Mouse (Mus musculus) myocyte (in vitro differentiated cells): ENCODE data around the gene Yars. TPM values are rescaled to one million over a fixed set of nuclear protein-coding genes. Genes with fewer than 3 reads are reported as not detected.

Experiments
- H3K27me3 ChIP-seq: one replicate; pipeline ENCODE4 v1.6.1; 2011; ENCODE audit not compliant: control insufficient read depth, insufficient read depth, insufficient read length
- H3K36me3 ChIP-seq: one replicate; pipeline ENCODE4 v1.6.1; 2011; ENCODE audit not compliant: control insufficient read depth, insufficient read depth
- H3K4me2 ChIP-seq: one replicate; pipeline ENCODE4 v1.6.1; 2011; ENCODE audit warnings: low read depth, control low read depth
- H3K4me3 ChIP-seq: one replicate; pipeline ENCODE4 v1.5.1; 2011; ENCODE audit warnings: mild to moderate bottlenecking, control low read depth, moderate library complexity
- H3K79me2 ChIP-seq: one replicate; pipeline ENCODE4 v1.6.1; 2011; ENCODE audit not compliant: control insufficient read depth, insufficient read depth
- H3ac ChIP-seq: one replicate; pipeline ENCODE4 v1.6.1; 2011; ENCODE audit not compliant: control insufficient read depth, insufficient read length
- CEBPB ChIP-seq: IDR thresholded peaks from 2 replicates; pipeline ENCODE4 v1.6.1; 2011; ENCODE audit warnings: mild to moderate bottlenecking, moderate library complexity; ENCODE audit not compliant: poor library complexity, insufficient read depth, severe bottlenecking
- E2F4 ChIP-seq: IDR thresholded peaks from one replicate; pipeline ENCODE4 v1.6.1; 2011; ENCODE audit warnings: mild to moderate bottlenecking, control low read depth, moderate library complexity; ENCODE audit not compliant: insufficient read depth
- MAX ChIP-seq: IDR thresholded peaks from one replicate; pipeline ENCODE4 v1.6.1; 2011; ENCODE audit warnings: low read depth, mild to moderate bottlenecking, control low read depth
- MYOD1 ChIP-seq, 3 experiments: IDR thresholded peaks; one replicate each; pipeline ENCODE4 v1.6.1; 2011; ENCODE audit warnings: control low read depth in 2 of 3, low read depth in 2 of 3, mild to moderate bottlenecking in 2 of 3, moderate library complexity in 1 of 3; ENCODE audit not compliant: insufficient read length in 2 of 3, control insufficient read depth in 1 of 3
- MYOG ChIP-seq, 3 experiments: IDR thresholded peaks; one replicate each; pipeline ENCODE4 v1.6.1; 2011; ENCODE audit warnings: control low read depth in 2 of 3, low read depth in 2 of 3, mild to moderate bottlenecking in 2 of 3; ENCODE audit not compliant: insufficient read length in 2 of 3, control insufficient read depth in 1 of 3, insufficient read depth in 1 of 3
- POLR2A ChIP-seq: IDR thresholded peaks from one replicate; pipeline ENCODE4 v1.6.1; 2011; ENCODE audit warnings: low read depth, mild to moderate bottlenecking, control low read depth, moderate library complexity; ENCODE audit not compliant: insufficient read length
- POLR2AphosphoS2 ChIP-seq: IDR thresholded peaks from one replicate; pipeline ENCODE4 v1.6.1; 2011; ENCODE audit warnings: low read depth, control low read depth; ENCODE audit not compliant: insufficient read length
- REST ChIP-seq: IDR thresholded peaks from one replicate; pipeline ENCODE4 v1.6.1; 2011; ENCODE audit warnings: mild to moderate bottlenecking, control low read depth, moderate library complexity; ENCODE audit not compliant: insufficient read depth, insufficient read length
- SRF ChIP-seq: IDR thresholded peaks from one replicate; pipeline ENCODE4 v1.6.1; 2011; ENCODE audit warnings: low read depth; ENCODE audit not compliant: control insufficient read depth, insufficient read length
- TCF12 ChIP-seq: IDR thresholded peaks from one replicate; pipeline ENCODE4 v1.6.1; 2011; ENCODE audit warnings: mild to moderate bottlenecking, control low read depth; ENCODE audit not compliant: poor library complexity, insufficient read depth, severe bottlenecking
- TCF3 ChIP-seq: IDR thresholded peaks from one replicate; pipeline ENCODE4 v1.6.1; 2011; ENCODE audit warnings: low read depth, control low read depth; ENCODE audit not compliant: insufficient read length
- USF1 ChIP-seq: IDR thresholded peaks from one replicate; pipeline ENCODE4 v1.6.1; 2011; ENCODE audit warnings: low read depth, mild to moderate bottlenecking, control low read depth, moderate library complexity
- polyA plus RNA-seq: library from polyadenylated mRNA; unstranded; fragments of >200 nt; fragmentation: generic; extraction: Trizol; gene quantifications from one replicate; pipeline ENCODE4 v1.2.1, GENCODE M21; 2012; ENCODE audit warnings: missing spikeins

The Yars gene
- polyA plus RNA-seq, 1 experiment: 183 TPM

DNA sequence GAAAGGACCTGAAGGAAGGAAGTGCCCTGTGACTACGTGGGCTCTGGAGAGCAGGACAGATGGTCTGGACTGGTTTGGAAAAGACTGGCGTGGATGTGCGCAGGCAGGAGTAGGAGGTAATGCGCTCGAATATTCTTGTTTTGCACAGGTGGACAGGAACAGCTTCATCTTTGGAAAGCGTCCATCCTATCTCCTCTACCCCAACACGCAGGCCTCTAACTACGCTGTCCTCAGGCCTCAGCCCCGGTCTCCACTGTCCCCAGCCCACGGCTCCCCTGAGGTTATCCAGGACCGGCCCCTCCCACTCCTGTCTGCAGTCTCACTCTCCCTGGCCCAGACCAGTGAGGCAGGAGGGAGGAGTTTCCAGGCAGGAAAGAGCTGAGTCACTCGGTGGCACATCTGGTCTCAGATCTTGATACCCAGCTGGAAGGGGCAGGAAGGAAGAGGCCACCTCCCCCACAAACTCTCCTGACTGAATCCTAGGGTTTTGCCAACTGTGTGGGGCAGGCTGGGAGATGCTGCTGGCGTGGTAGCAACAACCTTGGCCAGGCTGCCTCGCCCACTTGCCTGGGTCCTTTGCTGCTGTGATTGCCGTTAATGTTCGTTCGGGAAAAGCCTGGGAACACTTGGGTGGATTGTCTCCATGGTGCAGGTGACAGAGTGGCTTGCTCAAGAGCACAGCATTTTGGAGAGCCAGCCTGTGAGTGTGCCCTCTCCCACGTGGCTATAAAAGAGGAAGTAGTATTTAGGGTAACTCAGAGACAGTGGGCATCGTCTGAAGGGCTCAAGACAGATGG is 73.9 kb downstream of the Yars start:
- Histone ChIP-seq H3ac (no peak overlapping the region), H3K27me3 (no peaks in the 10 kb centered on the region), H3K79me2 (no peaks in the 10 kb centered on the region), H3K4me3 (no peak overlapping the region), H3K36me3 (no peaks in the 10 kb centered on the region), H3K4me2 (peak overlapping the region; percentile 65)
- TF ChIP-seq CEBPB: no peak
- peak in 2 of 3 experiments; percentile 30 to 41 for TF ChIP-seq MYOD1 (IDR thresholded peaks at IDR 0.05; ENCODE audit: control insufficient read depth in 1 of 3, insufficient read length in 2 of 3, low read depth in 2 of 3)
- TF ChIP-seq USF1: no peak
- TF ChIP-seq TCF3: no peak
- TF ChIP-seq MAX: no peak
- TF ChIP-seq POLR2A: peak; percentile 60
- no peak for TF ChIP-seq POLR2AphosphoS2
- TF ChIP-seq REST: no peak
- TF ChIP-seq TCF12: no peak
- no peak for TF ChIP-seq SRF
- no peak for TF ChIP-seq MYOG (IDR thresholded peaks at IDR 0.05; ENCODE audit: control insufficient read depth in 1 of 3, insufficient read depth in 1 of 3, insufficient read length in 2 of 3, low read depth in 2 of 3)
- no peak for TF ChIP-seq E2F4

DNA sequence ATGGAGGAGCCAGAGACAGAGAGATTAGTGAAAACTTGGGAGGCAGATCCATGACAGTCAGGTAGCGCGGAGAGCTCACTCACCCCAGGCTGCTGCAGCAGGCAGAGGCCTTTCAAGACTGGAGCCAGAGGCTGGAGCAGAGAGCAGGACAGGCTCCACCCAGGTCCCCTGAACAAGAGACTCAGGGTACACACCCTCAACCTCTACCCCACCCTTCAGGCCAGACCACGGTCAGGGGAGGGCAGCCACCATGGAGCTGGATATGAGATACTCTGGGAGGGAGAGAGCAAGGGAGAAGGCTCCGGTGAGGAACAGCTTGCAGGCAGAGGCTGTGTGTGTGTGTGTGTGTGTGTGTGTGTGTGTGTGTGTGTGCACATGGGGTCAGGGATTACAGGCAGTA is 76.6 kb downstream of the Yars start:
- Histone ChIP-seq H3K79me2 (no peaks in the 10 kb centered on the region), H3K4me2 (peak overlapping the region; percentile 1), H3K27me3 (no peaks in the 10 kb centered on the region), H3K36me3 (no peaks in the 10 kb centered on the region), H3K4me3 (no peak overlapping the region), H3ac (no peak overlapping the region)
- TF ChIP-seq POLR2AphosphoS2: no peak
- TF ChIP-seq TCF3: no peak
- TF ChIP-seq MAX: no peak
- TF ChIP-seq MYOG (IDR thresholded peaks at IDR 0.05; ENCODE audit: control insufficient read depth in 1 of 3, insufficient read depth in 1 of 3, insufficient read length in 2 of 3, low read depth in 2 of 3): no peak
- no peak for TF ChIP-seq TCF12

DNA sequence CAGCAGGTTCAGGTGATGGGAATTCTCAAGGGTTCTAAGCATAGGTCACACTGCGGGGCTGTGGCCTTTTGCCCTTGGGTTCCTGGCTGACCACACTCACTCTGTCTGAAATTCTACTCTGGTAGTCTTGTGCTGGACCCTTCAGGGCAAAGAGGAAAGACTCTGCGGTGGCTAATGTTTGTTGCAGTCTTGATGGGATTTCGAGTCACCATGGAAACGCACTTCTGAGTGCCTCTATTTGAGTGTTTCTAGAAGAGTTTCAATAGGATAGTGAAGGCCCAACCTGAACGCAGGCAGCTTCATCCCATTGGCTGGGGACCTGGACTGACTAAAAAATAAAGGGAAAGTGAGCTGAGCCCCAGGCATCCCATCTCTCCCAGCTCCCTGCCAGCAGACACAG is 77.3 kb downstream of the Yars start:
- Histone ChIP-seq H3K36me3 (no peaks in the 10 kb centered on the region), H3ac (no peak overlapping the region), H3K4me3 (no peak overlapping the region), H3K4me2 (no peak overlapping the region), H3K79me2 (no peaks in the 10 kb centered on the region), H3K27me3 (no peaks in the 10 kb centered on the region)
- TF ChIP-seq MYOD1 (IDR thresholded peaks at IDR 0.05; ENCODE audit: control insufficient read depth in 1 of 3, insufficient read length in 2 of 3, low read depth in 2 of 3) (no peak), MYOG (IDR thresholded peaks at IDR 0.05; ENCODE audit: control insufficient read depth in 1 of 3, insufficient read depth in 1 of 3, insufficient read length in 2 of 3, low read depth in 2 of 3) (no peak), POLR2AphosphoS2 (no peak), REST (no peak), E2F4 (no peak), POLR2A (no peak), CEBPB (no peak), TCF12 (no peak), USF1 (no peak), MAX (no peak), SRF (no peak), TCF3 (no peak)

DNA sequence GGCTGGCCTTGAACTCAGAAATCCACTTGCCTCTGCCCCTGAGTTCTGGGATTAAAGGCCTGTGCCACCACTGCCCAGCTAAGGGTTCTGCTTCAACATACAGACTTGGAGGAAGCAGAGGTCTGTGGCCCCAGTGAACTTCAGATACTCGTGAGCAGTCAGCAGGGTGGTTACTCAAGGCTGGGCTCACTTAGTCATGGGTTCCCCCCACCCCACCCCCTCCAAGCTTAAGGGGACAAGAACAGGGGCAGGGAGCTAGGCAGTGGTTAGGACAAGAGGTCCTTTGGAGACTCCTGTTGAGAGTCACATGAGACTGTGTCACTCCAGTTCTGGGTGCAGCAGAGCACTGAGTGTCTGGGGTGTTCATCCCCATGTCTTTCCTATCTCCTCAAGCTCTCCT is 79.1 kb downstream of the Yars start:
- Histone ChIP-seq H3K27me3 (no peaks in the 10 kb centered on the region), H3K4me2 (no peak overlapping the region), H3K36me3 (no peaks in the 10 kb centered on the region), H3K79me2 (no peaks in the 10 kb centered on the region), H3ac (no peak overlapping the region), H3K4me3 (no peak overlapping the region)
- TF ChIP-seq MYOG (IDR thresholded peaks at IDR 0.05; ENCODE audit: control insufficient read depth in 1 of 3, insufficient read depth in 1 of 3, insufficient read length in 2 of 3, low read depth in 2 of 3) (no peak), POLR2AphosphoS2 (no peak), E2F4 (no peak), CEBPB (no peak), REST (no peak), MYOD1 (IDR thresholded peaks at IDR 0.05; ENCODE audit: control insufficient read depth in 1 of 3, insufficient read length in 2 of 3, low read depth in 2 of 3) (no peak), USF1 (no peak), MAX (no peak), POLR2A (no peak), SRF (no peak), TCF12 (no peak), TCF3 (no peak)

Other genes starting within 250 kb of the Yars start
- 17.4 TPM for gene Azin2, start 227.3 kb upstream of the Yars start, polyA plus RNA-seq
- gene Ak2, start 197.8 kb upstream of the Yars start, polyA plus RNA-seq: 83.0 TPM
- gene Rnf19b, start 131.5 kb upstream of the Yars start, polyA plus RNA-seq: 49.3 TPM
- gene Tmem54, start 84.2 kb upstream of the Yars start, polyA plus RNA-seq: 0.41 TPM
- 0.12 TPM for gene Hpca, start 67.7 kb upstream of the Yars start, polyA plus RNA-seq
- 41.3 TPM for gene Fndc5, start 52.8 kb upstream of the Yars start, polyA plus RNA-seq
- 7.8 TPM for gene S100pbp, start within 50 bp of the Yars start, polyA plus RNA-seq
- gene C77080, start 71.6 kb downstream of the Yars start, polyA plus RNA-seq: 25.4 TPM
- 51.1 TPM for gene Sync, start 97.9 kb downstream of the Yars start, polyA plus RNA-seq
- gene Rbbp4, start 145.6 kb downstream of the Yars start, polyA plus RNA-seq: 137 TPM
- gene Zbtb8os, start 145.9 kb downstream of the Yars start, polyA plus RNA-seq: 34.5 TPM
- gene Zbtb8a, start 188.4 kb downstream of the Yars start, polyA plus RNA-seq: 5.8 TPM